Mouse (Mus musculus): ENCODE data around the gene Thra. TPM values are rescaled to one million over a fixed set of nuclear protein-coding genes. Genes with fewer than 3 reads are reported as not detected.
A peak's percentile ranks its signal among the peaks of the same experiment; 100 is the strongest.

Gene Thra
- polyA plus RNA-seq, 1 experiment from 2014 or later: 27.0 TPM

DNA sequence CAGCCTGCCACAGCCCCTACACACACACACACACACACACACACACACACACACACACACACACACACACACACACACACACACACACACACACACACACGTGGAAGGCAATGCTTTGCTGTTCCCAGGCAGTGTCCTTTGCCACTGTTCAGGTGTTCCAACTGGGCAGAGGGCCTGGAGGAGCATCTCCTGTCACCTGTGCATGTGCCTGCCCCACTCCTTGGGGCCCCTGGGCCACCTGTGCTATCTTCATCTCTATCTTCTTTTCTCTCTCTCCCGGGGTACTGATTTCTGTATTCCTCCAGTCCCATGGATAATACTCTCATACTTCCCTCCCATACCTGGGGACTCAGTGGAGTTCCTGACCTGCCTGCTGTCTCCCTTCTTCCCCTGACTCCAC, 25.9 kb downstream of the Thra start:
- Histone ChIP-seq H3K4me2 (peak overlapping the region; percentile 35; the same call in 1 of the 2 replicates), H3K9ac (0 out of 2 replicates have a peak overlapping the region, but pooled peaks have one; percentile 60), H3K9me3 (replicated peaks) (no peaks in the 10 kb centered on the region), H3K4me3 (no peak overlapping the region), H3K4me1 (replicated peaks) (peaks cover 73% of the 10 kb centered on the region), H3K27ac (ENCODE audit: poor library complexity, severe bottlenecking) (peak overlapping the region; percentile 80), H3K36me3 (peaks cover 68% of the 10 kb centered on the region), H3K27me3 (replicated peaks) (no peaks in the 10 kb centered on the region)
- ATAC-seq (ENCODE audit: insufficient number of reproducible peaks, low FRiP score): no peak
- 37% methylated on average over 2 of the region's 2 CpGs for WGBS

DNA sequence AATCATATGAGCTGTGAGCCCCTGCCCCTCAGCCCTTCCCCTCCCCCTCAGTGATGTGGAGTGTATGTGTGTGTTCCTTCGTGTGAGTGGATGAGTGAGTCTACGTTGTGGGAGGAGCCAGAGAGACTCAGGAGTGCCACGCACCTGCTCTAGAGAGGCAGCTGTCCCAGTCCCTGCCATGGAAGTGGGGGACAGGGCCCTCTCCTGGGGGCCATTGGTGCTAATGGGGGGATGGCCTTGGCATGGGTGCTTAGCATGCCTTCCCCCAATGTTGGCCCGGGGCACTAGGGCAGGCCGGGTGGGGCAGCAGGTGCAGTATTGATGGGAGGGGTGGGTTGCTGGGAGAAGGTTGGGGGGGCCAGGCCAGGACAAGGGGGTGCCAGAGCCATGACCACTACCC, 26.4 kb downstream of the Thra start:
- ATAC-seq (ENCODE audit: insufficient number of reproducible peaks, low FRiP score): no peak; the same call in 1 of the 2 replicates
- Histone ChIP-seq H3K27me3 (replicated peaks) (no peaks in the 10 kb centered on the region), H3K4me1 (replicated peaks) (peaks cover 77% of the 10 kb centered on the region), H3K36me3 (peaks cover 67% of the 10 kb centered on the region), H3K4me3 (no peak overlapping the region), H3K4me2 (peak overlapping the region; percentile 70), H3K27ac (ENCODE audit: poor library complexity, severe bottlenecking) (peak overlapping the region; percentile 80; the same call in 1 of the 2 replicates), H3K9me3 (replicated peaks) (no peaks in the 10 kb centered on the region), H3K9ac (0 out of 2 replicates have a peak overlapping the region, but pooled peaks have one; percentile 41)
- WGBS: 60% methylated on average over 5 of the region's 5 CpGs

DNA sequence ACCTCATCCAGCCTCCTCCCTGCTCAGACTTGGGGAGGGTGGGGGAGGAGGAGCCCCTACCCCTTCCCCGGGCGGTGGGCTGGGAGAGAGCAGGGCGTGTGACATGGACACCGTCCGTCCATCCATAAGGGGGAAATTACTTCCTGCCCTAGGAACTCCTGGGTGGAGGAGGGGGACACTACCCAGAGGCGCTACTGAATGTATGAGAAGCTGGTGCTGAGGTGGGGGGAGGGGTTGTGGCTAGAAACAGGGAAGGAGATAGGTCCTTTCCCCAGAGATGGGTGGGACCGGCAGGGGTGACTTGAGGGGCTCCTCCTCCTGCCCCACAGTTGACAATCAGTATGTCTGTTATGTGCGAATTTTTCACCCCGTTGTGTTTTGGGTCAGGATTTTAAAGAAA, 26.8 kb downstream of the Thra start:
- Histone ChIP-seq H3K4me2 (peak overlapping the region; percentile 70), H3K27ac (ENCODE audit: poor library complexity, severe bottlenecking) (peak overlapping the region; percentile 80; the same call in 1 of the 2 replicates), H3K27me3 (replicated peaks) (no peaks in the 10 kb centered on the region), H3K4me3 (no peak overlapping the region), H3K36me3 (peaks cover 63% of the 10 kb centered on the region), H3K9me3 (replicated peaks) (no peaks in the 10 kb centered on the region), H3K4me1 (replicated peaks) (peaks cover 82% of the 10 kb centered on the region), H3K9ac (0 out of 2 replicates have a peak overlapping the region, but pooled peaks have one; percentile 41)
- WGBS: 16% methylated on average over 7 of the region's 9 CpGs
- no peak; the same call in 1 of the 2 replicates for ATAC-seq (ENCODE audit: insufficient number of reproducible peaks, low FRiP score)

GRCm38 (mm10) chr11:98767713-98768112, 27.3 kb downstream of the Thra start:
- H3K36me3 ChIP-seq: peaks cover 61% of the 10 kb centered on the region
- WGBS: 23% methylated on average over 4 of the region's 4 CpGs
- ATAC-seq (ENCODE audit: insufficient number of reproducible peaks, low FRiP score): no peak
- peaks cover 84% of the 10 kb centered on the region for H3K4me1 ChIP-seq (replicated peaks)
- peak overlapping the region; percentile 70 for H3K4me2 ChIP-seq
- H3K9ac ChIP-seq: peak overlapping the region; percentile 78
- no peaks in the 10 kb centered on the region for H3K27me3 ChIP-seq (replicated peaks)
- H3K4me3 ChIP-seq: peak overlapping the region; percentile 41
- H3K27ac ChIP-seq (ENCODE audit: poor library complexity, severe bottlenecking): peak overlapping the region; percentile 93
- H3K9me3 ChIP-seq (replicated peaks): no peaks in the 10 kb centered on the region

- Histone ChIP-seq H3K4me1 (replicated peaks) (peaks cover 85% of the 10 kb centered on the region), H3K9ac (peak overlapping the region; percentile 78), H3K4me3 (peak overlapping the region; percentile 41), H3K36me3 (peaks cover 55% of the 10 kb centered on the region), H3K9me3 (replicated peaks) (no peaks in the 10 kb centered on the region), H3K4me2 (peak overlapping the region; percentile 70), H3K27ac (ENCODE audit: poor library complexity, severe bottlenecking) (peak overlapping the region; percentile 93), H3K27me3 (replicated peaks) (no peaks in the 10 kb centered on the region)
- ATAC-seq (ENCODE audit: insufficient number of reproducible peaks, low FRiP score): peak; percentile 48
- WGBS: 12% methylated on average over 39 of the region's 39 CpGs
Observed at GRCm38 (mm10) chr11:98768127-98769006, 27.9 kb downstream of the Thra start.

DNA sequence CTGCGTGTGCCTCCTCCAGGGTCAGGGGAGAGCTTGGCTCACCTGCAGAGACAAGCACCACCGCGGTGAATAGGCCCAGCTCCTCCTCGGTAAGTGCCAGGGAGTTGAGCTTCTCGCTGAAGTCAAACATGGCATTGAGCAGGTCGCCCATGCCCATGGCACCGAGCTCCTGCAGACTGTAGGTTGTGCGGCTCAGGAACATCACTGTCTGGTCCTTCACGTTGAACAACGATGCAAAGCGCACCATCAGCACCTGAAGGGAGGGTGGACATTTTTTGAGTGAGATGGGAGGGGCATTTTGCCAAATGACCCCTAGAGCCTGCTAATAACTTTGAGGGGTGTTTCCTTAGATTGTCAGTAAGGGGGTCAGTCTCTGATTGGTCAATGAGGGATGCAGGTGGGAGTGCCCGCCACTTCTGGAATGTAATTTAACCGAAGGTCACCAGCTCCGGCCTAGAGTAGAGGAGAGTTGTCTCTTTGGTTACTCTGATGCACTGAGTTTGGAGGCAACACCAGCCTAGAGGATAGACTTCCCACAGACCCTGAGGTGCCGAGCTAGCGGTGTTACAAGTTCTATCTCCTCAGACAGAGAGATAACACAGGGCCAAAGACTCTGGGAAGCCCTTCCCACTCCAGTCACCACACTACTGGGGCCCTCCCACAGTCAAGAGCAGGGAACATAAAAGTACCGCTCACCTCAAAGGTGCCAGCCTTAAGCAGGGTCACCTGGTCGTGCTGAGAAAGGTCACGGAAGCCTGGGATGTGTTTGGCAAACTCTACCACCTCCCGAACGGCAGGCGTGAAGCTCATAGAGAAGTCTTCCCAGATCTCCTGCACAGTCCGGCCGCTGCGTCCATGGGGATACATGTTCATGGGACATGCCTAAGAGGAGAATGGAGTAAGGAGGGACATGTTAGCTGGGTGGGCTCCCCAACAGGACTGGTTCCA, 28.8 kb downstream of the Thra start:
- peak overlapping the region; percentile 93 for H3K27ac ChIP-seq (ENCODE audit: poor library complexity, severe bottlenecking)
- H3K27me3 ChIP-seq (replicated peaks): no peaks in the 10 kb centered on the region
- no peak overlapping the region for H3K4me3 ChIP-seq
- peaks cover 45% of the 10 kb centered on the region for H3K36me3 ChIP-seq
- H3K9me3 ChIP-seq (replicated peaks): no peaks in the 10 kb centered on the region
- H3K9ac ChIP-seq: peak overlapping the region; percentile 78; the same call in 1 of the 2 replicates
- 67% methylated on average over 25 of the region's 25 CpGs for WGBS
- peak overlapping the region; percentile 70 for H3K4me2 ChIP-seq
- ATAC-seq (ENCODE audit: insufficient number of reproducible peaks, low FRiP score): no peak
- peaks cover 90% of the 10 kb centered on the region for H3K4me1 ChIP-seq (replicated peaks)

GRCm38 (mm10) chr11:98770096-98770975, 29.9 kb downstream of the Thra start:
- ATAC-seq (ENCODE audit: insufficient number of reproducible peaks, low FRiP score): no peak
- Histone ChIP-seq H3K36me3 (peaks cover 36% of the 10 kb centered on the region), H3K4me3 (no peak overlapping the region), H3K27ac (ENCODE audit: poor library complexity, severe bottlenecking) (peak overlapping the region; percentile 93; the same call in 1 of the 2 replicates), H3K9me3 (replicated peaks) (no peaks in the 10 kb centered on the region), H3K4me2 (no peak overlapping the region), H3K4me1 (replicated peaks) (peaks cover 93% of the 10 kb centered on the region), H3K27me3 (replicated peaks) (no peaks in the 10 kb centered on the region), H3K9ac (peak overlapping the region; percentile 45; the same call in 1 of the 2 replicates)
- WGBS: 92% methylated on average over 26 of the region's 26 CpGs

DNA sequence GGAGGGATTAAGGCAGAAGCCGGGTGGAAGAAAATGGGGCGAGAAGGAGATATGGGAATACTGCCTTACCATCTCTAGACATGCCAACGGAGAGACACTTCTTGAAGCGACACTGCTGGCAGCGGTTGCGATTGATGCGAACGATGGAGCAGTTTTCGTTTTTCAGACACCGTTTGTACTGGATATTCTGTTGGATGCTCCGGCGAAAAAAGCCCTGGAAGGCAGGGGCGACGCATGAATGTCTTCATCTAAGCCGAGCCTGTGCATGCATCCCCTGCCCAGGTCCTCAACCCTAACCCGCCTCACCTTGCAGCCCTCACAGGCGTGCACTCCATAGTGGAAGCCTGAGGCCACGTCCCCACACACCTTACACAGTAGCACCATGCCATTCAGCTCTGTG, 30.7 kb downstream of the Thra start:
- no peak for ATAC-seq (ENCODE audit: insufficient number of reproducible peaks, low FRiP score)
- Histone ChIP-seq H3K4me3 (no peak overlapping the region), H3K9ac (peak overlapping the region; percentile 39; the same call in 1 of the 2 replicates), H3K9me3 (replicated peaks) (no peaks in the 10 kb centered on the region), H3K4me1 (replicated peaks) (peaks cover 91% of the 10 kb centered on the region), H3K36me3 (peaks cover 35% of the 10 kb centered on the region), H3K27me3 (replicated peaks) (no peaks in the 10 kb centered on the region), H3K27ac (ENCODE audit: poor library complexity, severe bottlenecking) (peak overlapping the region; percentile 97), H3K4me2 (0 out of 2 replicates have a peak overlapping the region, but pooled peaks have one; percentile 85)
- WGBS: 93% methylated on average over 18 of the region's 18 CpGs

DNA sequence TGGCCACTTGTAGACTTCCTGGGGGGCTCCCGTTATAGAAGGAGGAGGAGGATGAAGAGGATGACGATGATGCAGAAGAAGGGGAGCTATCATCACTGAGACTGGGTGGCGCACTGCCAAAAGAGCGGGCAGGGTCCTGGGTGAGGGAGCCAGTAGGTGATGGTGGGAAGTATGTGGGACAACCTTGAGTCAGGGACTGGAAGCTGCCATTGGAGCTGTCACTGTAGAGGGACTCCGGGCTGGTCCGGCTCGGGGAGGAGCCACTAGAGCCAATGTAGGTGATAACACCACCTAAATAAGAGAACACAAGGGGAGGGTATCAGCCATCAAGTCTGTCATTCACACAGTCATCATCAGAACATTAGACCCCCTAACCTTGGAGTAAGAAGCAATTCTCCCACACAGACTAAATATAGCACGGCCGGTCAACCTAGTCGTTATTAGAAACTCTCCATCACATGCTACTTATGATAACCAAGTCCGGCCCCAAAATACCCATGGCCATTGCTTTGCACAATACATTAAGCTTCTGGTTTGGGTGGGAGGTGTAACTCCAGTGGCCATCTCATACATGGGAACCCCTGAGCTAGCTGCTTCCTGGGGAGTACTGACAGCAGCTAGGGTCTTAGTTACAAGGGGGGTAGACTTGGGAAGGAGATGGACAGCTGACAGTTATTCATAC, 31.5 kb downstream of the Thra start:
- H3K4me2 ChIP-seq: peak overlapping the region; percentile 85
- ATAC-seq (ENCODE audit: insufficient number of reproducible peaks, low FRiP score): no peak
- H3K4me1 ChIP-seq (replicated peaks): peaks cover 91% of the 10 kb centered on the region
- no peaks in the 10 kb centered on the region for H3K27me3 ChIP-seq (replicated peaks)
- peak overlapping the region; percentile 97 for H3K27ac ChIP-seq (ENCODE audit: poor library complexity, severe bottlenecking)
- peak overlapping the region; percentile 29; the same call in 1 of the 2 replicates for H3K9ac ChIP-seq
- H3K36me3 ChIP-seq: peaks cover 35% of the 10 kb centered on the region
- H3K4me3 ChIP-seq: no peak overlapping the region
- WGBS: 63% methylated on average over 11 of the region's 11 CpGs
- H3K9me3 ChIP-seq (replicated peaks): no peaks in the 10 kb centered on the region
